Mouse (Mus musculus): ENCODE measurements at regions not wholly inside any gene's neighbourhood (a gene's known extent, or its start where the extent isn't known, plus 50 kb on each side); places are given as distances from the start of the nearest gene placed in this dataset.
"Not testable (repeated sequence)": the region's sequence is repeated elsewhere in the genome, so short reads cannot be mapped to it uniquely, and the experiment has no call there.

DNA sequence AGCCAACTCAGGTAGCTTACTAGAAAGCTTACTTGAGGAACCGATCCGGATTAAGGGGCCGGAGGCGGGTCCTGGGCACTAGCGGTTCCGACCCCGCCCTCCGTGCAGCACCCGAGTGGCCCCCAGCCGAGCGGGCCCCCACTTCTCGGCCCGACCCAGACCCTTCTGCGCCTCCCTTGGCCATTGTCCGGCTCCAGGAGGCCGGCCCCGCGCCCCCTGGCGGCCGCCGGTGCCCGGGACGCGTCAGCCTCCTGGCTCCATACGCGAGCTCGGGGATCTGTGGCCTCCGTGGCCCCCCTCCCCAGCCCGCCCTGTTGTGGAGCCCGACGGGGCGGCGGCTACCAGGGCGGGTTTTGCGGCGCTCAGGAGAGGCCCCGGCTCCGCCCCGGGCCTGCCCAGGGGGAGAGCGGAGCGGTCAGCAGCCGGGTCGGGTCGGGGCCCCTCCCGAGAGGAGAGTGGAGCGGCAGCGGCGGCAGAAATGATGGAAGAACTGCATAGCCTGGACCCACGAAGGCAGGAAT is 94.3 kb upstream of the Zfp986 start:
- not testable (repeated sequence) for H3K27ac ChIP-seq (ENCODE audit: insufficient read depth, low read depth, low read length); H3K36me3 ChIP-seq (ENCODE audit: control insufficient read depth, insufficient read depth, low read length); H3K4me1 ChIP-seq (ENCODE audit: control insufficient read depth, insufficient read depth, low read length); H3K27me3 ChIP-seq (replicated peaks; ENCODE audit: control insufficient read depth, insufficient read depth, low read length)
- H3K4me3 ChIP-seq (ENCODE audit: insufficient read depth, low read depth, low read length) = peak overlapping the region; percentile 14; the same call in 1 of the 2 replicates
- DNase-seq = peak; percentile 13
- WGBS = 3% methylated on average over 44 of the region's 49 CpGs

DNA sequence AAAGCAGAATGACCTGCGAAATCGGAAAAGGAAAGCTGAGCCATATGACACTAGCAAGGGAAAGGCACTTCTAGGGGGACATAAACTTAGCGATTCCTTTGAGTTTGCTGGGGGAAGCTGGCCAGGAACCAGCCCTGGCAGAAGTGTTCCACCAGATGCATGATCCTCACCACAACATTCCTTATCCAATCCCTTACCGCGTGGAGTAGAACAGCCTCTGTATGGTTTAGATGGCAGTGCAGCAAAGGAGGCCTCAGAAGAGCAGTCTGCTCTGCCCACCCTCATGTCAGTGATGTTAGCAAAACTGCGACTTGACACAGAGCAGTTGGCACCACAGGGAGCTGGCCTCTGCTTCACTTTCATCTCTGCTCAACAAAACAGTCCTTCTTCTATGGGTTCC is 93.7 kb upstream of the Zfp986 start:
- not testable (repeated sequence) for H3K4me1 ChIP-seq (ENCODE audit: control insufficient read depth, insufficient read depth, low read length); H3K36me3 ChIP-seq (ENCODE audit: control insufficient read depth, insufficient read depth, low read length); H3K27ac ChIP-seq (ENCODE audit: insufficient read depth, low read depth, low read length); H3K27me3 ChIP-seq (replicated peaks; ENCODE audit: control insufficient read depth, insufficient read depth, low read length); H3K4me3 ChIP-seq (ENCODE audit: insufficient read depth, low read depth, low read length); DNase-seq
- 29% methylated on average over 3 of the region's 6 CpGs for WGBS

DNA sequence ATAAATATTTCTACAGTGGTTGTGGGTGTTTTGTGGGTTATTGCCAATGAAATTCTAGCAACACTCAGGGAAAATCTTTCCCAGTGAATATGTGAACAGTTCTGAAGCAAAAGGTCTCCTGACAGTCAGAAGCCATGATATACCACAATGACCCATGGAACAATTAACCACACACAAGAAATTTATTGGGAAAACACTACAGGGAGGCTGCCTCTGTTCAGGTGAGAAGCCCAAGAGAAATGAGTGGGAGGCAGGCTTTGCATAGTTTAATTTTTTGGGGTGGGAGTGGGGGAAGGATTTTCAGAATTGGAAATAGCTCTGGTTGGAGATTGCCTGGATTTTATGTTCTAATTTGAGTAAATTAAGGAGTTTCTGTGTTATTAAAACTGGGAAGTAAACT is 92.1 kb upstream of the Zfp986 start:
- not testable (repeated sequence) for H3K27ac ChIP-seq (ENCODE audit: insufficient read depth, low read depth, low read length); DNase-seq; H3K36me3 ChIP-seq (ENCODE audit: control insufficient read depth, insufficient read depth, low read length); H3K27me3 ChIP-seq (replicated peaks; ENCODE audit: control insufficient read depth, insufficient read depth, low read length); H3K4me1 ChIP-seq (ENCODE audit: control insufficient read depth, insufficient read depth, low read length); H3K4me3 ChIP-seq (ENCODE audit: insufficient read depth, low read depth, low read length)

DNA sequence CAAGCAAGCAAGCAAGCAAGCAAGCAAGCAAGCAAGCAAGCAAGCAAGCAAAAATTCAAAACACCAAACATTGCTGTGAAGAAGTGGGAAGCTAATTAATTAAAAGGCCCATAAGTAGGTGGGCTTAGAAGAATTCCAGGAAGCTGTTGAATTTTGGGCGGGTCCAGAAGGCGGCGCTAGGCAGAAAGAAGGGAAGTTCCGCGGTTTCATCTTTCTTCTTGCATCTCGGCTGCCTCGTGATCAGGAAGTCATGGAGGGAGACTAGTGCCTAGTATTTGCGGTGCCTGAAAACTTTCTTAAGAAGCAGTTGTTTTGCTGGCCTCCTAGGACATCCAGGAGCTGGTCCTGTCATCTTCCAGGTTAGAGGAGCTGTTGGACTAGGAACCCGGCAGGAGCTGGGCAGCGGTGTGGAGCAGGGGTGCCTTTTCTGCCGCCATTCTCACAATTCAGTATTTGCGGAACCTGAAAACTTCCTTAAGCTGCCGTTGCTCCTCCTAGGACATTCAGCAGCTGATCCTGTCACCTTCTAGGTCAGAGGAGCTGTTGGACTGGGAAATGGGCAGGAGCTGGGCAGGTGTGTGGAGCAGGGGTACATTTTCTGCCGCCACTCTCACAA is 87.2 kb upstream of the Zfp986 start:
- not testable (repeated sequence) for H3K4me1 ChIP-seq (ENCODE audit: control insufficient read depth, insufficient read depth, low read length); H3K27me3 ChIP-seq (replicated peaks; ENCODE audit: control insufficient read depth, insufficient read depth, low read length); H3K36me3 ChIP-seq (ENCODE audit: control insufficient read depth, insufficient read depth, low read length); H3K4me3 ChIP-seq (ENCODE audit: insufficient read depth, low read depth, low read length); H3K27ac ChIP-seq (ENCODE audit: insufficient read depth, low read depth, low read length); DNase-seq
- no CpG with 5 or more reads among the region's 14 CpGs for WGBS

DNA sequence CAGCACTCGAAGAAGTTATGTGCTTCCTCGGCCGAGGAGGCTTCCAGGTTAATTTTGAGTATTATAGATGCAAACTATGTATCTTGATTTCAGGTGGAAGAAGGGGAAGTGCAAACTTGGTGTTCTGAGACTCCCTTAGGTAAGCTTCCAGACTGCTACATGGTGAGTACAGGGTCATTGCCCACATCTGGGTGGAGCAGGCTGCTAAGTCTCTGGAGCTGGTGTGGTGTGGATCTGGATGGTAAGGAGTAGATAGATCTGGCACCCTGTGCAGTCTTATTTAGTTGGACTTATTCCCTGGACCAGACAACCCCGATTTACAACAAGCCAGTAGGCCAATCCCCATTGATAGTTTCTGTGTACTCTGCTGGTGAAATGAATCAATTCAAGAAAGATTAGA is 53.9 kb upstream of the Zfp986 start:
- H3K4me1 ChIP-seq (ENCODE audit: control insufficient read depth, insufficient read depth, low read length); H3K27me3 ChIP-seq (replicated peaks; ENCODE audit: control insufficient read depth, insufficient read depth, low read length); H3K36me3 ChIP-seq (ENCODE audit: control insufficient read depth, insufficient read depth, low read length); H3K4me3 ChIP-seq (ENCODE audit: insufficient read depth, low read depth, low read length); DNase-seq; H3K27ac ChIP-seq (ENCODE audit: insufficient read depth, low read depth, low read length): not testable (repeated sequence)
- WGBS = no CpG with 5 or more reads among the region's 4 CpGs

All from kidney, adult 2 months (tissue).